Mouse (Mus musculus): ENCODE measurements at regions not wholly inside any gene's neighbourhood (a gene's known extent, or its start where the extent isn't known, plus 50 kb on each side); places are given as distances from the start of the nearest gene placed in this dataset.

- H3K27me3 ChIP-seq (replicated peaks; ENCODE audit: insufficient read depth, low read length) = no peaks in the 10 kb centered on the region
- H3K27ac ChIP-seq (ENCODE audit: low read length) = no peak overlapping the region
- no peak overlapping the region for H3K4me2 ChIP-seq (replicated peaks; ENCODE audit: low read depth, low read length)
- H3K9me3 ChIP-seq (ENCODE audit: low read length) = no peaks in the 10 kb centered on the region
- no peak for ATAC-seq
- no peak overlapping the region for H3K4me3 ChIP-seq (ENCODE audit: low read depth, low read length)
- H3K9ac ChIP-seq (replicated peaks; ENCODE audit: low read depth) = no peak overlapping the region
- TF ChIP-seq CTCF (IDR thresholded peaks at IDR 0.05) (no peak), EP300 (IDR thresholded peaks at IDR 0.05) (no peak)
- DNase-seq (ENCODE audit: low spot score) = no peak
- no peaks in the 10 kb centered on the region for H3K36me3 ChIP-seq (ENCODE audit: insufficient read depth, low read length)
- no peaks in the 10 kb centered on the region for H3K4me1 ChIP-seq (ENCODE audit: insufficient read depth, low read depth, low read length)
These were observed 132.1 kb upstream of the Inhba start for GRCm38 (mm10) chr13:15879576-15879975.

GRCm38 (mm10) chr13:15890794-15891193 is 120.9 kb upstream of the Inhba start:
- DNase-seq (ENCODE audit: low spot score) = no peak
- Histone ChIP-seq H3K27ac (ENCODE audit: low read length) (no peak overlapping the region), H3K27me3 (replicated peaks; ENCODE audit: insufficient read depth, low read length) (no peaks in the 10 kb centered on the region), H3K9ac (replicated peaks; ENCODE audit: low read depth) (no peak overlapping the region), H3K4me1 (ENCODE audit: insufficient read depth, low read depth, low read length) (no peaks in the 10 kb centered on the region), H3K4me2 (replicated peaks; ENCODE audit: low read depth, low read length) (no peak overlapping the region), H3K4me3 (ENCODE audit: low read depth, low read length) (no peak overlapping the region), H3K36me3 (ENCODE audit: insufficient read depth, low read length) (no peaks in the 10 kb centered on the region), H3K9me3 (ENCODE audit: low read length) (no peaks in the 10 kb centered on the region)
- WGBS = 61% methylated on average over 3 of the region's 3 CpGs
- TF ChIP-seq CTCF (IDR thresholded peaks at IDR 0.05) (no peak), EP300 (IDR thresholded peaks at IDR 0.05) (no peak)
- ATAC-seq = no peak

GRCm38 (mm10) chr13:15891403-15891802 is 120.2 kb upstream of the Inhba start:
- ATAC-seq = no peak

GRCm38 (mm10) chr13:15898201-15898600 is 113.5 kb upstream of the Inhba start:
- Histone ChIP-seq H3K27me3 (replicated peaks; ENCODE audit: insufficient read depth, low read length) (no peaks in the 10 kb centered on the region), H3K9me3 (ENCODE audit: low read length) (no peaks in the 10 kb centered on the region), H3K4me2 (replicated peaks; ENCODE audit: low read depth, low read length) (no peak overlapping the region), H3K27ac (ENCODE audit: low read length) (no peak overlapping the region), H3K36me3 (ENCODE audit: insufficient read depth, low read length) (no peaks in the 10 kb centered on the region), H3K4me1 (ENCODE audit: insufficient read depth, low read depth, low read length) (no peaks in the 10 kb centered on the region), H3K4me3 (ENCODE audit: low read depth, low read length) (no peak overlapping the region), H3K9ac (replicated peaks; ENCODE audit: low read depth) (no peak overlapping the region)
- DNase-seq (ENCODE audit: low spot score) (peak; percentile 9), ATAC-seq (no peak)
- 67% methylated on average over 1 of the region's 1 CpGs for WGBS
- TF ChIP-seq CTCF (IDR thresholded peaks at IDR 0.05) (no peak), EP300 (IDR thresholded peaks at IDR 0.05) (no peak)

More at GRCm38 (mm10) chr13:15891403-15891802, 120.2 kb upstream of the Inhba start:
- H3K27me3 ChIP-seq (replicated peaks; ENCODE audit: insufficient read depth, low read length) = no peaks in the 10 kb centered on the region
- no peak overlapping the region for H3K27ac ChIP-seq (ENCODE audit: low read length)
- no peaks in the 10 kb centered on the region for H3K4me1 ChIP-seq (ENCODE audit: insufficient read depth, low read depth, low read length)
- no peak overlapping the region for H3K4me3 ChIP-seq (ENCODE audit: low read depth, low read length)
- H3K4me2 ChIP-seq (replicated peaks; ENCODE audit: low read depth, low read length) = no peak overlapping the region
- H3K36me3 ChIP-seq (ENCODE audit: insufficient read depth, low read length) = no peaks in the 10 kb centered on the region
- no peak for DNase-seq (ENCODE audit: low spot score)
- H3K9me3 ChIP-seq (ENCODE audit: low read length) = no peaks in the 10 kb centered on the region
- no peak overlapping the region for H3K9ac ChIP-seq (replicated peaks; ENCODE audit: low read depth)
- TF ChIP-seq CTCF (IDR thresholded peaks at IDR 0.05) = no peak
- no peak for TF ChIP-seq EP300 (IDR thresholded peaks at IDR 0.05)

- DNase-seq (ENCODE audit: low spot score) (no peak), ATAC-seq (no peak)
- Histone ChIP-seq H3K4me1 (ENCODE audit: insufficient read depth, low read depth, low read length) (no peaks in the 10 kb centered on the region), H3K9me3 (ENCODE audit: low read length) (no peaks in the 10 kb centered on the region), H3K27me3 (replicated peaks; ENCODE audit: insufficient read depth, low read length) (no peaks in the 10 kb centered on the region), H3K36me3 (ENCODE audit: insufficient read depth, low read length) (no peaks in the 10 kb centered on the region), H3K27ac (ENCODE audit: low read length) (no peak overlapping the region), H3K4me2 (replicated peaks; ENCODE audit: low read depth, low read length) (no peak overlapping the region), H3K4me3 (ENCODE audit: low read depth, low read length) (no peak overlapping the region), H3K9ac (replicated peaks; ENCODE audit: low read depth) (no peak overlapping the region)
- TF ChIP-seq CTCF (IDR thresholded peaks at IDR 0.05) (no peak), EP300 (IDR thresholded peaks at IDR 0.05) (no peak)
- 38% methylated on average over 7 of the region's 7 CpGs for WGBS
These were observed 109.7 kb upstream of the Inhba start for GRCm38 (mm10) chr13:15901710-15902675.

- DNase-seq (ENCODE audit: low spot score) (no peak), ATAC-seq (no peak)
- Histone ChIP-seq H3K27me3 (replicated peaks; ENCODE audit: insufficient read depth, low read length) (no peaks in the 10 kb centered on the region), H3K4me2 (replicated peaks; ENCODE audit: low read depth, low read length) (no peak overlapping the region), H3K4me1 (ENCODE audit: insufficient read depth, low read depth, low read length) (no peaks in the 10 kb centered on the region), H3K4me3 (ENCODE audit: low read depth, low read length) (no peak overlapping the region), H3K9ac (replicated peaks; ENCODE audit: low read depth) (no peak overlapping the region), H3K9me3 (ENCODE audit: low read length) (no peaks in the 10 kb centered on the region), H3K36me3 (ENCODE audit: insufficient read depth, low read length) (no peaks in the 10 kb centered on the region), H3K27ac (ENCODE audit: low read length) (no peak overlapping the region)
- WGBS = 34% methylated on average over 1 of the region's 1 CpGs
- TF ChIP-seq EP300 (IDR thresholded peaks at IDR 0.05) (no peak), CTCF (IDR thresholded peaks at IDR 0.05) (no peak)
These were observed 103.8 kb upstream of the Inhba start for GRCm38 (mm10) chr13:15907806-15908205.
